Mouse (Mus musculus): ENCODE measurements around the gene Cck.

DNA sequence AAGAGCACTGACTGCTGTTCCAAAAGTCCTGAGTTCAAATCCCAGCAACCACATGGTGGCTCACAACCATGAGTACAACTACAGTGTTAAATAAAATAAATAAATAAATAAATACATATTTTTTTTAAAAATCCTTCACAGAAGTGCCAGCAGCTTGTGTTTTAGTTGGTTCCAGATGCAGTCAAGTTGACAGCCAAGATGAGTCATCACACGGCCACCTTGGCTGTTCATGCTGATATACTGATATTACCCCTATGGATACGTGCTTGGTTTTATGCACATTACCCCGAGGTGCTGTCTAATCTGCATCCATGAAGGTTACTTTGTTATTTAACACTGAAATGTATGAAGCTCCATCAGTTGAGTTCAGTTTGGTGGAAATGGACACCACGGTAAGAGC lies 16.4 kb upstream of the Cck start:
- TF ChIP-seq CTCF (IDR thresholded peaks at IDR 0.05; ENCODE audit: borderline replicate concordance, control insufficient read depth, extremely low read depth, insufficient read depth, low read length, poor library complexity) (no peak), POLR2A (IDR thresholded peaks at IDR 0.05; ENCODE audit: control insufficient read depth, extremely low read depth, insufficient read depth, low read length, poor library complexity) (no peak)

All from thymus, adult 2 months (tissue).